Mouse (Mus musculus) embryo, embryonic 9.5 days (tissue): ENCODE measurements around the gene Rab9b.

Experiments used
- DNase-seq: peaks from one replicate; pipeline ENCODE4 v3.0.0-alpha.2; 2017; ENCODE audit errors: extremely low spot score

The Rab9b gene

DNA sequence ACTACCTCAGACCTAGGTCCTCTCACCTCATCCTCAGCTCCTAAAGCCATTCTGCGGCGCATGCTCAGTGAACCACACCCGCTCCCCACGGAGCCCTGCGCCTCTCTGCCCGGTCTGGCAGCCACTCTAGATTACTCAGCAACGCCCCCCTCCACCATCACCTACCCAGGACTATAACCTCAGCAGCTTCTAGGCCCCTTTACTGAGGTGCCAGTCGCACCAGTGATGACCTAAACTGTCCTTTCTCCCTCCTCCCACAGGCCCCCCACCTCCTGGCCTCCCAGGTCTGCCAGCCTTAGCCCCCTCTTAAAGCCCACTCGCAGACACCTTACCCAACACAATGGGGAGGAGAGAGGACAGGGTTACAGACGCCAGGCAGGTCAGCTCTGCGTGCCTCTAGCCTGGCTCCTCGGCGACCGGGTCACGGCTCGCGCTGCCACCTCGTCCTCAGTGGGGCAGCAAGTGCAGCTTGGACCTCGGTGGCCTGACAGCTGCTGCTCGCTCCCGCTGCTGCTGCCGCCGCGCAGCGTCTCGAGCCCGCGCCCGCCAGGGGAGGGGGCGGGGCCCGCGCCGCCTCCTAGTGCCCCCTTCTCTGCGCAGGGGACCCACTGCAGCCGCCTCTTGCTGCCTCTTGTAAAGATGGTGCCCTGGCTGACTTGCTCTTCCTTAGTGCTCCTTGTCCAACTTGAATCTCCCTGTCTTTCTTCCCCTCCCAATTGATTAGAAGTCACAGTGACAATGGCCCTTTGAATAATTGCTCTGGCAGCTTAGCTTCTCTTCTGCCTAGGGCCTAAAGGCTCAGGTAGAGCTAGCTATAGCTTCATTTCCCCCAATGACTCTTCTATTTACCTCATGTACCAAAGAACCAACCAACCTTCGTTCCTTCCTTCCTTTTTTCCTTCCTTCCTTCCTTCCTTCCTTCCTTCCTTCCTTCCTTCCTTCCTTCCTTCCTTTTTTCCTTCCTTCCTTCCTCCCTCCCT, at the start of gene Rab9b:
TSS of gene Rab9b (minus strand) at position 695 of the 980 bp plus-strand sequence.
- peak; percentile 31 for DNase-seq

DNA sequence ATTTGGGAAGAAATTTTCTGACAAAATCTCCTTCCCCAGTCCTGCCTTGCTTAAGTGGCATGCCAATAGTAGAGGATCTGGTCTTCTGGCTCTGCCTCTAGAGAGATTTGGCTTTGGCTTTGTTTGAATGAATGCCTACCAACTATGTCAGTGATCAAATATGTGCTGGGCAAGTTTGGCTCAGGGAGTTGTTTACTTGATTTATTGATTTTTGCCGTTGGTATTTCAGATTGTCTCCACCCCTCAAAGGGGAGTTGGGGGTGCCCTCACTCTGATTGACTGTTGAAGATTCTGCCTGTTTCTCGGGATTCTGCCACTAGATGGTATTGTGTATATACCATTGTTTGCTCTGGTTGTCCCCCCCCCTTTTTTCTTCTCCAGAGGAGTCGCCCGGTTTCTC, 35.8 kb upstream of the Rab9b start:
- no peak for DNase-seq

DNA sequence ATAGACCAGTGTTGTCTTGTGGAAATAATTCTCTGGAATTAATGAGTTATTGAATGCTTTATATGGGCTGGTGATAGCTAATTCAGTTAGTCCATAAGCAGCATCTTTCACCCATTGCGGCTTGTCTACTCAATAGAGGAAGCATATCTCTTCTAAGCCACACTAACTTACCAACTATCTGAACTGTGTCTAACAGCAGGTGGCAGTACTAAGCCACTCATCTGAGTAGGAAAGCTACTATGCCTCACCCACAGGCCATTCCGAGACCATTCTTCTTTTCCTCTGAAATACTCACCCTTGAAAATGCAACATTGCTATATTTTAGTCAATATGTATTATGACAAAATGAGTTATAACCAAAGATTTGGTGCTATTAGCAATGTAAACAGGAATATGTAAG, 27.2 kb upstream of the Rab9b start:
- DNase-seq: peak; percentile 0

DNA sequence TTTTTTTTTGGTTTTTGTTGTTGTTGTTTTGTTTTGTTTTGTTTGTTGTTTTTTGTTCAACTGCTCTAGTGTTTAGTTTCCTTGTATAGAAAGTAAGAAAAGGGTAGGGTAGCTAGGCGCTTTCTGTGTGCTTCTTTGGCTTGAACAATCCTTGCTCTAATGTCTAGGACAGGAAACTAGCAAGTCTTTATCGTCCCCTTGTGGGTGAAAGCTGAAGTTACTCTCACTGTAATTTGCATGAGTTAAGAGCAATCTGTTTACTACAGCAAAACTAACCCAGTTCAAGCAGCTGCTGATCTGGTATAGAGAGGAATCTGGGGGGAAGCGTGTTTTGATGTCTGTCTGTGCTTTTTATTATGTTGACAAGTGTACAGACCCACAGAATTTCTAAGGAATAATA, 18.3 kb downstream of the Rab9b start:
- DNase-seq: no peak

DNA sequence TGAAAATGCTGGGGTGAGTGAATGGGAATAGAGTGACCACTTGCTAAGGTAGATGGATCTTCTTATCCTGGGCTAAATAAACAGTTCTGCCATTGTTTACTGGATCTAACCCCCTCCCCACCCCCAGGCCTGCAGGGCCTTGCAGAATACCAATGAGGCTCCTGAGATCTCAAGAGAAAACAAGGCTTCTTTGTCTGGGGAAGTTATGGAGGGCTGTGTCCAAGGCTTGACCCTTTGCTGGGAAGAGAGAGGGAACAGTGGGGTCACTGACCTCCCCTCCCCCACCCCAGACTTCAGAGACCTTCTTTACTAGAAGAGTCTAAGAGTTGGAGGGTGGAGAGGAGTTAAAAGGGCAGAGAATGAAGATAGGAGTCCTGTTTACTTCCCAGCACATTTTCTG, 39.9 kb downstream of the Rab9b start:
- peak; percentile 31 for DNase-seq

DNA sequence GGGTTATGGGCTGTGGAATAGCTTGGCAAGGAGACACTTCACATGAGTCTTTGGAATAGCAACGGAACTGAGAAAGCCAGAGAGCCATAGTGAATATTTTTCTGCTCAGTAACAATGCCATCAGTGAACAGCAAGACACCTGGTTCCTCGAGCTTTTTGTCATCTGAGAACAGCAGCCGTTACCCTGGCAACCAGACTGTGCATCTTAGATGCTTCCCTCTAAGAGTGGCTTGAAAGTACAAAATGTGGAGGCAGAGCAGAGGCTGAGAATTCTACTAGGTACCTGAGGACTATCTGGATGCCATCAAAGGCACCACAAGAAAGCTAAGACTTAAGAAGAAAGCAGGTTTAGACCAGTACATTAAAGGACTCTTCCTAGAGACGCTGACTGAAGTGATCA, 43.5 kb downstream of the Rab9b start:
- no peak for DNase-seq

DNA sequence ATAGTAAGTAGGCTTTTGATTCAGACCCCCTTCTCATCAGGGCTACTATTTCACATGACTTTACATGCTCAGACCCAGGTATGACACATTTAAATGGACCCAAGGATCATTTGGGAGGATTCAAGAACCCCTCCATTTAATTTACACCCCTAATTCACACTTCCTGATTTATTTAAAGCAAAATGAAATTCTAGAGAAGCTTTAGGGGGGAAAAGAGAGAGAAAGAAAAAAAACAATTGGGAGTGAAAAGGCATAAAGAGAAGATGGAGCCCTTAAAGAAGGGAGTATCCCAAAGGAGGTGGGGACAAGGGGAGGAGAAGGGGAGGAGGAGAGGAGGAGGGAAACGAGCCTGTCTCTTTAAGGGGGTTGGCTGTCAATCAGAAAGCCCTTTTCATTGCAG, 46.2 kb downstream of the Rab9b start, which contains the start of gene Plp1:
TSS of gene Plp1 (plus strand) at position 301 of the 400 bp plus-strand sequence.
- DNase-seq: no peak

DNA sequence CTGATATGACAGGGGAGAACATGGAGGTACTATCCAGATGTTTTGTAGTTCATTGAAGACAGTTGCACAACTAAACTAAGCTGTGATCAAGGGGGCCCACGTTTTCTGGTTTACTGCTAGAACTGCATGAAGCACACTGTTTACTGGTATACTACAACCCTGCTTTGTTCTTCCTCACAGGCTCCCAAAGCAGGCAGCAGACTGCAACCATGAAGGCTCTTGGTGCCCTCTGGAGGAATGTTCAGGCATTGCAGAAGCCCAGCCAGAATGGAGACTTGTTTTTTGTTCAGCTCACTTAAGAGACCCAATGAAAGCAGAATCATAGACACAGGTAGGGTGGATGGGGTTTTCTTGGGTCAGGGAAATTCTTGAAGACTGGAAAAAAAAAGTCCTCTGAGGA, 48.3 kb downstream of the Rab9b start:
- peak; percentile 58 for DNase-seq

DNA sequence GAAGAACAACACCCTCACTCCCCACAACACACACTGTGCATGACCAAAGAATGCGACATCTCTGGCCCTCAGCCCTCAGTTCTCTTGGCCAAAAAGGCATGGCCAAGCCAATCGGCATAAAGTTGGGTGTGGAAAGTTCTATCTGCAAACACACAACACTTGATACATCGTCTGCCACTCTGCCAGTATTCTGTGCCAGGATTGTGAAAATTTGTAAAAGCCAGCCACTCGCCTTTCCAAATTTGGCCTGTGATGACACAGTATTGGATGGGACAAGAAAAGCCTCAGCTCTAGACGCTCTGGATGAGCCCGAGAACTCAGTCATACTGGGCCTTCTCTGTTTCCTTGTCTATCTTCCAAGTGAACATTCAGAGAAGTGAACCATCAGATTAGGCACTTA, 48.8 kb downstream of the Rab9b start:
- no peak for DNase-seq
